Mouse (Mus musculus): ENCODE data around the gene Dhps. TPM values are rescaled to one million over a fixed set of nuclear protein-coding genes. Genes with fewer than 3 reads are reported as not detected.
"Not testable (repeated sequence)": the region's sequence is repeated elsewhere in the genome, so short reads cannot be mapped to it uniquely, and the experiment has no call there.

Gene Dhps
- total RNA-seq, 2 experiments from 2014 or later: 15.0 to 69.1 TPM

DNA sequence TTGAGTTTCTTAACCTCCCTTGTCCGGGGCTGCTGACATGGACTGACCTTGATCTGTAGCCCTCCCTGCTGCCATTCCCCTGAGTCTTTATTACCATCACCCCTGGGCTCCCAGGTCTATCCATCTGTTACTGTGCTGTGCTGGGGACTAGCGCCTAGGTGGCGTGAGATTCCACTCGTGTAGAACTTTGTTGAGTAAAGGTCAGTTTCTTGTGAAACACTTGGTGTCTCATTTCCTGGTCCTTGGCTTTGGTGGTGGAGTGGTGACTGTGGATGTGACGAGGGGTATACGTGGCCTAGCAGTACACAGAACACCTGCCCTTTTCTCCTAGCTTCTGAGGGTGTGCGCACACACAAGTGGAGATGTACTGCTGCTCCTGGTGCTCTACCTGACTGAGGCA is 14.2 kb upstream of the Dhps start:
- no peak for ATAC-seq (replicated peaks; ENCODE audit: low FRiP score, low TSS enrichment, poor library complexity, severe bottlenecking)

DNA sequence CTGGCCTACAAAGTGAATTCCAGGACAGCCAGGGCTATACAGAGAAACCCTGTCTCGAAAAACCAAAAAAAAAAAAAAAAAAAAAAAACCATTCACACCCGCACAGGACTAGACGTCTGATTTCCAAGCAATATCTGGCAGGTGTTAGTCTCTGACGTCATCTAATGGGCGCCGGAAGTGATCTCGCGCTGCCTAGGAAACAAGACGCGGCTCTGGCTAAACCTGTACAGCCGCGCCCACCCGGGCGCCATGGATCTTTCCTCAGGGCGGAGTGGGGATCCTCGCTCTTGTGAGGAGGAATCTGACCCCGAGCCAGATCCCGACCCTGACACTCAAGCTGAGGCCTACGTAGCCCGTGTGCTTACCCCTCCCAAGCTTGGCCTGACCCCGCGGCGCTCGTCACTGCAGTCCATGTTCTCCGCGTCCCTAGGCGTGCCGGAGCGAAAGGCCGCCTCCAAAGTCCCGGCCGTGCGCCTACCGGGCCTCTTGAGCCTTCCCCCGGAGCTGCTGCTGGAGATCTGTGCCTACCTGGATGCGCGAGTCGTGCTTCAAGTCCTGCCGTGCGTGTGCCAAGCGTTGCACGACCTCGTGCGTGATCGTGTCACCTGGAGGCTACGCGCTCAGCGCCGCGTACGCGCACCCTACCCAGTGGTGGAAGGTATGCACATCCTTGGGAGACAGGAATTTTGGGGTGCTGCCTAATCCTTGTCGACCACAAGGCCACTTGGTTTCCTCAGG is 11.5 kb upstream of the Dhps start, which contains the start of gene Fbxw9:
Gene Fbxw9 (plus strand): TSS at position 177 of the 738 bp plus-strand sequence.
- peak; percentile 83 for ATAC-seq (replicated peaks; ENCODE audit: low FRiP score, low TSS enrichment, poor library complexity, severe bottlenecking)

DNA sequence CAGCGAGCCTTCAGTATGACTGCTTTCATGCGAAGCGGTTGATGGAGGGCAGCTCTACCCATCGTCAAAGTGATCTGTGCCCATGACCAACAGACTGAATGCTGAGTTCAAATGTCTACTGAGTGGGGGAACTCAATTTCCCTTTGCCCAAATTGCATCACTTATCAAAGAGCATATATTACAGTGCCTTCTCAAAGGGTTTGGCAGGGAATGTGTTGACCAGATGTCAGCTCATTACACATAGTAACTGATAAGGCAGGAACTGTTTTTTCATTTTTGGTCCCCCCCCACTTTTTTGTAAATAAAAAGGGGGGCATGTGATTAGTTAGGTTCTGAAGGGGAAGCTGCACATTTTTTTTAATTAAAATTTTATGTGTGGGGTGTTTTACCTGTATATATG is 9.0 kb upstream of the Dhps start:
- no peak for ATAC-seq (replicated peaks; ENCODE audit: low FRiP score, low TSS enrichment, poor library complexity, severe bottlenecking)

DNA sequence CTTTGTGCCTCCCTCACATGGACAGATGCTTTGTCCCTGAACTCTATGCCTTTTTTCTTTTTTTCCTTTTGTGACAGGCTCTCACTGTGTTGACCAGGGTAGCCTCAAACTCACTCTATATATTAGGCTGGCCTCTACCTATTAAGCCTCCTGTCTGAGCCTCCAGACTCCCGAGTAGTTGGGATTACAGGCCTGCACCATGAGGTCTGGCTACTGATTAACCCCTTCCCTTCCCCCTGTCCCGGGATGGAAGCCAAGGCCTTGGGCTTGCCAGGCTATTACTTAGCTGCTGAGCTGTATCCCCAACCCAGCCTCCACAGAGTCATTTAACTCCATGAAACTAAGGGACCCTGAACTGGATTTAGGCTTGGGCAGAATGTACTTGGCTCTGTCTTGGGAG is 6.3 kb upstream of the Dhps start:
- no peak for ATAC-seq (replicated peaks; ENCODE audit: low FRiP score, low TSS enrichment, poor library complexity, severe bottlenecking)

DNA sequence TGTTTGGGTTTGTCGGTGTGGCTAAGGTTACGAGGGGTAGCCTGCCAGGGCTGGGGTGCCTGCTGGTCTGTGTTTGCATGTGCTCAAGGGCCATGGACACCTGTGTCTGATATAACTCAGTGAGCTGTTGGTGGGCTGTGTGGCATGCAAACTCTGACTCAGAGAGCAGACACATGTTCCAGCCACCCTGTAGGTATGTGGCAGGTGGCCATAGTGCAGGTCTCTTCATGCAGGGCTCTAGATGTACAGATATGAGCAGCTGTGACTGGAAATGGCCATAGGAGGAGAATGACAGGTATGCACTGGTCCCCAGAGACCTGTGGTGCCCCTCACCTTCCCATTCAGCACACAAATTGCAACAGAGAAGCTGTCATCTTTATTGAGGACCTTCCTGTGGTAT is 4.4 kb upstream of the Dhps start:
- ATAC-seq (replicated peaks; ENCODE audit: low FRiP score, low TSS enrichment, poor library complexity, severe bottlenecking): no peak

DNA sequence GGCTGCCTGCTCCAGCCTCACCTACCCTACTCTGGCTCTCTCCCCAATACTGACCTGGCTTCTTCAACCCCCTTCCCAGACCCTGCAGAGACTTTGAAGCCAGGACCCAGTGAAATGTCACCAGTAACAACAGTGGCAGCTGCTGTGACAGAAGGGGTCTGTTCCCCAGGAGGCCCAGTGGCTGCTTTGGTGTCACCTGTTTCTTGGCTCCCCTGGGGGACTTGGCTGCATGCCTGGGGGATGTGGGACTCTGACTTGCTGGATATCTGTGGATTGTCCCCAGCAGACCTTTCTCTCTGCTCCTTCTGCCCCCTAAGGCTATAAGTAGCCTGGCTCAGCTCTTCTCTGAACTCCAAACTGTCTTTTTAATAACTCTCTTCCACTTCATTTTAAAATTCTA is 3.6 kb upstream of the Dhps start, which contains the start of gene Gm5741:
Gene Gm5741 (minus strand): TSS at position 1 of the 400 bp plus-strand sequence.
- ATAC-seq (replicated peaks; ENCODE audit: low FRiP score, low TSS enrichment, poor library complexity, severe bottlenecking): no peak

DNA sequence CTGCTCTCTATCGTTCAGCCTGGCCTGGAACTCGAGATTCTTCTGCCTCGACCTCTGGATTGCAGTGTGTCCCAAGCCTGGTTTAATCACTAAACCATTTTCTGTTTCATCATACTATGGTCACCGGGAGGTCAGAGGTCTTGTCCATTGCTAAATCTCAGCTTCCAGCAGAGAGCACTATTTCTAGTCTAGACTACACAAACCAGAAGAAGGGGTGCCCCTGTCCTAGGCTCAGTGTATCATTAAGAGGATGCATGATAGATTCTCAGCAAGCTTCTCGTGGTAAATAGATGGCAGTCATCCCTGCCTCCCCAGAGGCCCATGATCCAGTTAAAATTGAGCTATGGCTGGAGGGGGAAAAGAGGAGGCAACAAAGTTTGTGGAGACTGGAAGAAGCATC is 516 bp upstream of the Dhps start:
- no peak for ATAC-seq (replicated peaks; ENCODE audit: low FRiP score, low TSS enrichment, poor library complexity, severe bottlenecking)

DNA sequence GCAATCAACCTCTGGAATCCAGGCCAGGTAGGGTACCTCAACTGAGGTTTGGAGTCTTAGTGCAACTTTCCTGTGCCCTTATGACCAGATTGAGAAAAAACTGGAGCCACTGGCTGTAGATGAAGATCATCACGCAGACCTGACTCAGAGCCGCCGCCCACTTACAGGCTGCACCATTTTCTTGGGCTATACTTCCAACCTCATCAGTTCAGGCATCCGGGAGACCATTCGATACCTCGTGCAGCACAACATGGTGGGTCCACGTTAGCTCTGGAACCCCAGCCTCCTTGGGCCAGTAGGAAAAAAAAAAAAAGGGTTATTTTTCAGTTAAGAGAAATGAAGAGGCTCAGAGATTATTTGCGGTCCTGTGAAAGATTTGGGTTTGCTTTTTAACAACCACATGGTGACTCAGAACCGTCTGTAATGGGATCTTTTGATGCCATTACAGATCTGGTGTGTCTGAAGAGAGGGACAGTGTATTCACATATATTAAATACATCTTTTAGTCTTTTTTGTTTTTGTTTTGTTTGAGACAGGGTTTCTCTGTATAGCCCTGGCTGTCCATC is 890 bp downstream of the Dhps start:
- ATAC-seq (replicated peaks; ENCODE audit: low FRiP score, low TSS enrichment, poor library complexity, severe bottlenecking): no peak

DNA sequence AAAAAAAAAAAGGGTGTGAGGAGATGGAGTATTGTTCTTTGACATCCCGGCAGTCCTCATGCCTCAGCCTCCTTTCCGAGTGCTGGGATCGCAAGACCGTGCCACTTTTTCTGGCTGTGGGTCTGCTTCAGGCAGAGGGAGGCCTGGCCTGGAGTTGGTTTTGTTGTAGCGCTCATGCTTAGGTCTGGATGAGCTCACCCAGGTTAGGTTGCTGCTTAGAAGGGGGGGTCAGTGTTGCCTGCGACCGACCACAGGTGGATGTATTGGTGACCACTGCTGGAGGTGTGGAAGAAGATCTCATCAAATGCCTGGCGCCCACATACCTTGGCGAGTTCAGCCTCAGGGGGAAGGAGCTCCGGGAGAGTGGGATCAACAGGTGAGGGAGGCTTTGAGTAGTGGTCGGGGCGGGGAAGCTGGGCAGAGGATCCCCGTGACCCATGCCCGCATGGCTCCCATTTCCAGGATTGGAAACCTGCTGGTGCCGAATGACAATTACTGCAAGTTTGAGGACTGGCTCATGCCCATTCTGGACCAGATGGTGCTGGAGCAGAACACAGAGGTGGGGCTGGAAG is 1.6 kb downstream of the Dhps start:
- ATAC-seq (replicated peaks; ENCODE audit: low FRiP score, low TSS enrichment, poor library complexity, severe bottlenecking): no peak

DNA sequence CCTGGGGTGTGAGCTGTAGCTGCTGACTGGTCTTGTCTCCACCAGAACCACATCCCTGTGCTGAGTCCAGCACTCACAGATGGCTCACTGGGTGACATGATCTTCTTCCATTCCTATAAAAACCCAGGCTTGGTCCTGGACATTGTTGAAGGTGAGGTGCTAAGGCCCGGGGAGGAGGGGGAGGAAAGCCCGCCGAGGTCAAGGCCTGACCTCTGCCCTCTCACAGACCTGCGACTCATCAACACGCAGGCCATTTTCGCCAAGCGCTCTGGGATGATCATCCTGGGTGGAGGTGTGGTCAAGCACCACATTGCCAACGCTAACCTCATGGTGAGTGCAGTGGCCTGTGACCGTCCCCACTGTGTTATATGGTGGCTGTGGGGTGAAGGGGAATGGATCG is 2.6 kb downstream of the Dhps start:
- ATAC-seq (replicated peaks; ENCODE audit: low FRiP score, low TSS enrichment, poor library complexity, severe bottlenecking): no peak

DNA sequence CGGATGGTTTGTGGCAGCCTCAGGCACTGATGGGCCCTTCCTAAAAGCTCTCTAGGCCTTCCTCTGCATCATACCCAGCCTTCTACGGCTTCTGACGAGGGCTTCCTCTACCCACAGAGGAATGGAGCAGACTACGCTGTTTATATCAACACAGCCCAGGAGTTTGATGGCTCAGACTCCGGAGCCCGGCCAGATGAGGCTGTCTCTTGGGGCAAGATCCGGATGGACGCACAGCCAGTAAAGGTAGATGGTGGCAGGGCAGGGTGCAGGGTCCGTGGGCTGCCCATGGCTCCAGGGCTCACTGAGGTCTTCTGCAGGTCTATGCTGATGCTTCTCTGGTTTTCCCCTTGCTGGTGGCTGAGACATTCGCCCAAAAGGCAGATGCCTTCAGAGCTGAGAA is 3.1 kb downstream of the Dhps start:
- no peak for ATAC-seq (replicated peaks; ENCODE audit: low FRiP score, low TSS enrichment, poor library complexity, severe bottlenecking)

DNA sequence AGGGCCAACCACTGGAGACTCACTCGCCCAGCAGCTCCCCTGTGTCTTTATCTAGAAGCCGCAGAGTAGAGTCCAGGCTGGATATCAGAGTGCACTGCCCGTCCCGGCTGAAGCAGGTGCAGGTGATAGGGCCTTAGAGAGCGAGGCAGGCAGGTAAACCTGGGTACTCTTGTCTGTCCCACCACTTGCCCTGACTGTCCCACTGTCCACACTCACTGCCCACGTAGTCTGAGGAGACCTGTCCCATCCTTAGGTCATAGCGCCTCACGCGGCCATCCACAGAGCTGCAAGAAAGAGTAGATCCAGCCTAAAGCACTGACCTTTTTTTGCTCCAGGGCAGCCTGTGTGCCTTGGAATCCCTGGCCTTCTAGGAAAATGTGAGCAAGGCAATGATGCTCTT is 4.4 kb downstream of the Dhps start:
- ATAC-seq (replicated peaks; ENCODE audit: low FRiP score, low TSS enrichment, poor library complexity, severe bottlenecking): no peak

DNA sequence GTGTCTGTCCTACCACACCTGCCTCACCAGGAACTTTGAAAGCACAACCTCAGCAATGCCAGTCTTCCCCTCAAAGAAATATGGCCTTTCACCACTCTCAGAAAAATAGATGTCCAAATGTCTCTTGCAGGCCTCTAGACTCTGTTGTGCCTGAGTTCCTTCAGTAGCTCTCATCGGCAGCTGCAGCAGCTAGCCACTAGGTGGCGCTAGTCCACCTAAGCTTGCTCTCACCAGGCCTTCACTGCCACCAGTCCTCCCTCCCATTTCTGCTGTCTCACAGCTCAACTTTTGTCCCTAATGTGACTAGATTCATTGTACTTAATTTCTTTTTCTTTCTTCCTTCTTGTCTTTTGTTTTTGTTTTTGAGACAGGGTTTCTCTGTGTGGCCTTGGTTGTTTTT is 5.4 kb downstream of the Dhps start:
- ATAC-seq (replicated peaks; ENCODE audit: low FRiP score, low TSS enrichment, poor library complexity, severe bottlenecking): 0 out of 2 replicates have a peak, but pooled peaks have one; percentile 42

DNA sequence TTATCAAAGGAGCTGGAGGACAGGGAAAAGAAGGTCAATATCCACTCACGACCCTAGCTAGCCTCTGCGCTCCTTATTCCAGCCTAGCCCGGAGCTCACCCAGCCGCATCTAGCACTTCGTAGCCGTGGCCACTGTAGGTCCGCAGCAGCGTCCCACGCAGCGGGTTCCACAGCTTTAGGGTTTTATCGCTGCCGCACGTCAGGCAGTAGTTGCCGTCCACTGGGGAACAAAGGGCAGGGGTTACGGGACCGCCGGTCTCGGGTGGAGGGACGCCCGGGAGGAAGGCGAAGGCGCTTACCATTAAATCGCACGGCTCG is 8.6 kb downstream of the Dhps start:
- no peak for ATAC-seq (replicated peaks; ENCODE audit: low FRiP score, low TSS enrichment, poor library complexity, severe bottlenecking)

DNA sequence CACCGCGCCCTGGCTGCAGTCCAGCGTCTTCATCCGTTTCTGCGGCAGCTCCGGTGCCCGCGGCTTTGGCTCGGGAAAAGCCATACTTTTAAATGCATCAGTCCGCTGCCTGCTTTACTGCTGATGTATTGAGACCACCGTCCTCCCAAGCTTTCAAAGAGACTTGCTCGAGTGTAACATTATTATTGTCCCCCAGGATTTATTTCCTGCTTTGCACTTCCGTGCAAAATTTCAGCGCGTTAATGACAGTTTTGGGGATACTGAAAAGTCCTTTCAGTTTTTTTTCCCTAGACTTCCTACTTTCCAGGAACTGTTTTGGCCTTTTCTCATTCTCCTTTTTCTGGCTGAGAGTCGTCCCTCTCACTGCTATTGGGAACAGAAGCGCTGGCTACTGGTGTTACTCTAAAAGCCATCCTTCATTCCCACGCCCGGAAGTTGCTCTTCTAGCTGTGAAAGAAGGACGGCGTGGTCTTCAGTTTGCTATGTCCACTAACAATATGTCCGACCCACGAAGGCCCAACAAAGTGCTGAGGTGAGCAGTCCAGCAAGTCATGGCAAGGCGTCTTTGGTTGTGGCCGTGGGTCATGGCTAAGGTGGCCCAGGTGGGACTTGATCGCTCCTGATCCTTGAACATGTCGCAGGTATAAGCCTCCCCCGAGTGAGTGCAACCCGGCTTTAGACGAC is 9.1 kb downstream of the Dhps start, which contains the start of gene Wdr83os:
Gene Wdr83os (plus strand): TSS at position 209 of the 684 bp plus-strand sequence.
- peak; percentile 6; the same call in 1 of the 2 replicates for ATAC-seq (replicated peaks; ENCODE audit: low FRiP score, low TSS enrichment, poor library complexity, severe bottlenecking)

DNA sequence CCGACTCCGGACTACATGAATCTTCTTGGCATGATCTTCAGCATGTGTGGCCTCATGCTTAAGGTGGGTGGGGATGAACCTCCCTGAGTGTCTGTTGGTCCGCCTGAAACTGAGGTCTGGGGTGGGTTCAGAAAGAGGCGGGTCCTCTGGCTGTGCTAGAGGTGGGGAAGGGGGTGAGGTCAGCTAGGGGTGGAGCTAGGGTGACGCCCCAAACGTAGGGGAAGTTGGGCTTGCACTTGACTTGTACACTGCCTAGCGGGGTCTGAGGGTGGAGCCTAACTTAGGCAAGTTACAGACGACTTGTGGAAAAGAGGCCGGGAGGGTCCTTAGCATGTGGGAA is 9.6 kb downstream of the Dhps start, which contains the start of gene Wdr83:
Gene Wdr83 (minus strand): TSS at position 91 of the 340 bp plus-strand sequence.
- ATAC-seq (replicated peaks; ENCODE audit: low FRiP score, low TSS enrichment, poor library complexity, severe bottlenecking): peak; percentile 59

DNA sequence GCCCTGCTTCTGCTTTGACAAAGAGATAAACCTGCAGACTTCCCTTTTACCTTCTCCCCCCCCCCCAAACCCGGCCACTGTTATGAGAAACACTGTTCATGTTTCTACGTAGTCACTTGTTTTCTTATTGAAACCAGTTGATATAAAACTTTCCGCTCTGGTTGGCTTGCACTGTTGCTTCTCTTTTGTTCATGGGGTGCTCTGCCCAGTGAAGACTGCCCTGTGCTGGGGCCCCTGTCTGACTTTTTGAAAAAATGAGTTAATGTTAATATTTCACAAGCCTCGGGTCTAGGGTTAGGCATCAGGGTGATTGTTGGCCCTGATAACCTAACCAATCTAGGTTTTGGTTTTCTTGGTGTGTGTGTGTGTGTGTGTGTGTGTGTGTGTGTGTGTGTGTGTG is 10.6 kb downstream of the Dhps start:
- not testable (repeated sequence) for ATAC-seq (replicated peaks; ENCODE audit: low FRiP score, low TSS enrichment, poor library complexity, severe bottlenecking)

DNA sequence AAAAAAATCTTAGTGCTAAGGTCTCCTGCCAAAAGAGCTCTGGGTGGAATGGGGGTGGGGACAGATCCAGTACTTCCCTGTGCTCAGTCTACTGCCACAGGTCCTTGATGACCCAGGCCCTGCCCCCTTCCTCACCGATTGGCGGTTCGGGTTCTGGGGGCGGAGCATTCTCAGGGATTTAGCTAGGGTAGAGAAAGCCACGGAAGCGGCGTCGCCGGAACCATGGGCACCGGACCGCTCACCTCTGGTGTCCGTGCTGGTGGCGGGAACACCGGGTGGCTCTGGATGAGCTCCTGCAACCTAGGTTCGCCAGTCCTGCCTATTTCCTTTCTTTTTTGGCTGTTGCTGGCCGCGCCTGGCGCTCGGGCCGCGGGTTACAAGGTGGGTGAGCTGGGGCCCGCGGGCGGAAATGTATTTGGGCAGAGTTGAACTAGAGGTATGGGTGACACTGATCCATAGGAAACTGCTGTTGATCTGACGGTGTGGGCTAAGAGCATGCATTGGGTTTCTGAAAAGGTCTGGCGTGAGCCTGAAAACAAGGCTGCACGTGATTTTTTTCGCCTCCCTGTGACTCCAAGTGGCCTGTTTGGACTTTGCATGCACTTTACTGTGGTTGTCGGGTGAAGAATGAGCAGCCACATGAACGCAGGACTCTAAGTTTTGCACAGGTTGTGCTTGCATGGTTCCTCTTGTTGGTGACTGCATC is 11.7 kb downstream of the Dhps start, which contains the start of gene Man2b1:
Gene Man2b1 (plus strand): TSS at position 163 of the 706 bp plus-strand sequence.
- ATAC-seq (replicated peaks; ENCODE audit: low FRiP score, low TSS enrichment, poor library complexity, severe bottlenecking): peak; percentile 81

DNA sequence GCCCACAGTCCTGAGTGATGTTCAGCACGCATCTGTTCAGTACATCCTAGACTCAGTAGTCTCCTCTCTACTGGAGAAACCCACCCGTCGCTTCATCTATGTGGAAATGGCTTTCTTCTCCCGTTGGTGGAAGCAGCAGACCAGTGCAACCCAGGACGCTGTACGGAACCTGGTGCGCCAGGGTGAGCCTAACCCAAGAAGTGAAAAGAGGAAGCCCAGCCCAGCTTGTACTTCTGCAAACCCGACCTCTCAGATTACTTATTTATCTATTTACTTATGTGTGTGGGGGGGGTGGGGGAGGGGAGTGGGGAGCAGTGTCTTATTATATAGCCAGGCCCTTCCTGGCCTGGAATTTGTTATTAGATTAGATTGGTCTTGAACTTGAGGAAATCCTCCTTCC is 13.1 kb downstream of the Dhps start:
- no peak for ATAC-seq (replicated peaks; ENCODE audit: low FRiP score, low TSS enrichment, poor library complexity, severe bottlenecking)

DNA sequence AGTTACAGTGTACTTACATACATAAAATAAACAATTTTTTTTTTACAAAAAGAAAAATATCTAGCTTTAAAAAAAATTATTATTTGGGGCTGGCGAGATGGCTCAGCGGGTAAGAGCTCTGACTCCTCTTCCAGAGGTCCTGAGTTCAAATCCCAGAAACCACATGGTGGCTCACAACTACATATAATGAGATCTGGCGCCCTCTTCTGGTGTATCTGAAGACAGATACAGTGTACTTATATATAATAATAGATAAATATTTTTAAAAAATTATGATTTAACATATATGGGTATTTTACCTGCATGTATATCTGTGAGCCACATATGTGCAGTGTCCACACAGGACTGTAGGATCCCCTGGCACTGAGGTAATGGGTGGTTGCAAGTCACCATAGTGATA is 14.7 kb downstream of the Dhps start:
- ATAC-seq (replicated peaks; ENCODE audit: low FRiP score, low TSS enrichment, poor library complexity, severe bottlenecking): no peak
